Mouse (Mus musculus) cerebellum, adult 9-11 months (tissue): ENCODE data around the gene S100a13.

Experiments
- DNase-seq: peaks from one replicate; pipeline ENCODE4 v3.0.0; 2022

Gene S100a13

GRCm38 (mm10) chr3:90508287-90508949 is 5.8 kb upstream of the S100a13 start:
- no peak for DNase-seq

GRCm38 (mm10) chr3:90508950-90509746 is 5.1 kb upstream of the S100a13 start, which contains the start of gene Chtop:
Gene Chtop (minus strand): TSS chr3:90509498.
- peak; percentile 99 for DNase-seq

GRCm38 (mm10) chr3:90509747-90510123 is 4.5 kb upstream of the S100a13 start:
- no peak for DNase-seq

GRCm38 (mm10) chr3:90512276-90512675 is 2.0 kb upstream of the S100a13 start:
- no peak for DNase-seq

- no peak for DNase-seq
Observed at GRCm38 (mm10) chr3:90512948-90513642, 1.1 kb upstream of the S100a13 start.

- no peak for DNase-seq
Observed at GRCm38 (mm10) chr3:90514691-90515090, 456 bp downstream of the S100a13 start.

GRCm38 (mm10) chr3:90515242-90515641 is 1.0 kb downstream of the S100a13 start:
- DNase-seq = no peak

- no peak for DNase-seq
Observed at GRCm38 (mm10) chr3:90515789-90516188, 1.6 kb downstream of the S100a13 start.

- no peak for DNase-seq
Observed at GRCm38 (mm10) chr3:90517711-90518110, 3.5 kb downstream of the S100a13 start.

GRCm38 (mm10) chr3:90525421-90525820 is 11.2 kb downstream of the S100a13 start:
- no peak for DNase-seq

- DNase-seq = no peak
Observed at GRCm38 (mm10) chr3:90526076-90526475, 11.8 kb downstream of the S100a13 start.

GRCm38 (mm10) chr3:90526580-90526979 is 12.3 kb downstream of the S100a13 start, which contains the start of gene S100a14:
Gene S100a14 (plus strand): TSS chr3:90526856.
- no peak for DNase-seq

- no peak for DNase-seq
Observed at GRCm38 (mm10) chr3:90527291-90527873, 13.1 kb downstream of the S100a13 start.

- DNase-seq = no peak
Observed at GRCm38 (mm10) chr3:90531713-90532112, 17.5 kb downstream of the S100a13 start.

- DNase-seq = no peak
Observed at GRCm38 (mm10) chr3:90535446-90535845, 21.2 kb downstream of the S100a13 start.

GRCm38 (mm10) chr3:90537141-90537904 is 23.1 kb downstream of the S100a13 start, which contains the start of gene S100a16:
Gene S100a16 (plus strand): TSS chr3:90537254.
- DNase-seq = peak; percentile 81

GRCm38 (mm10) chr3:90537905-90538296 is 23.7 kb downstream of the S100a13 start:
- no peak for DNase-seq

- peak; percentile 42 for DNase-seq
Observed at GRCm38 (mm10) chr3:90540904-90541303, 26.7 kb downstream of the S100a13 start.

- no peak for DNase-seq
Observed at GRCm38 (mm10) chr3:90549676-90550420, 35.6 kb downstream of the S100a13 start.

- DNase-seq = no peak
Observed at GRCm38 (mm10) chr3:90550421-90550790, 36.2 kb downstream of the S100a13 start.

GRCm38 (mm10) chr3:90552231-90552630 is 38.0 kb downstream of the S100a13 start:
- DNase-seq = no peak

- peak; percentile 33 for DNase-seq
Observed at GRCm38 (mm10) chr3:90555954-90556353, 41.7 kb downstream of the S100a13 start.
